Mouse (Mus musculus): ENCODE measurements at regions not wholly inside any gene's neighbourhood (a gene's known extent, or its start where the extent isn't known, plus 50 kb on each side); places are given as distances from the start of the nearest gene placed in this dataset.
"Not testable (repeated sequence)": the region's sequence is repeated elsewhere in the genome, so short reads cannot be mapped to it uniquely, and the experiment has no call there.

DNA sequence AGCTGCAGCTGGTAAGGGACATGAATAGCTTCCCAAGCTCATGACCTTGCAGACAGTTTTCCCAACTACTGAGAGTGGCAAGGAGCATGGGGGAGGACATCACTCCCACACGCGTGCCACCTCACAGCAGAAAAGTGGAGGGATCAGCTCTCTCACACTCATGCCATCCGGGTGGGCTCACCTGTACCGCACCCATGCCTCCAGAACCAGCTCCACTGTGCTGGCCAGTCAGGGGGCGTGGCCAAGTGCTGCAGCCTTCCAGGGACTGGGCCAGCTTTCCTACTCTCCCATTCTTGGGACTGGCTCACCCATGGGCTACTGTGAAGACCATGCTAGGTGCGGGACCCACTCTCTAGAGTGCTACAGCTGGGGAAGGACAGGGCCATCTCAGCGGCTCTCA lies 88.4 kb upstream of the Klf13 start:
- DNase-seq, result no peak

GRCm38 (mm10) chr7:64025155-64025554 lies 86.4 kb upstream of the Klf13 start:
- DNase-seq, result no peak

DNA sequence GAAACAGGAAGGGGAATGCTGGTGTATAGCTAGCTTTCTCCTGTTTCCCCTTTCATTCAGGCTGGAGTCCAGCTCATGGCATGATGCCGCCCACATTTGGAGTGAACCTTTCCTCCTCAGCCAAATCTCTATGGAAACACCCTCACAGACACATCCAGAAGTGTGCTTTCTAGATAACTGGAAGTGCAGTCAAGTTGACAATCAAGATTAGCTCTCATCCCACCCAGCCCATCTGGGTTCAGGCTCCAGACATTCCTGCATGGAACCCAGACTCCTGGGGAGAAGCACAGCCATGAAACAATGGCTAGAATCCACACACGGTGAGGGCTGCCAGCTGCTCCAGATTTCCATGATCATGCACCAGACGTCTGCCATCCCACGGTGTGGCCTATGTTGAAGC lies 85.5 kb upstream of the Klf13 start:
- DNase-seq, result peak; percentile 52

GRCm38 (mm10) chr7:64022711-64023468 lies 84.2 kb upstream of the Klf13 start:
- no peak for DNase-seq

GRCm38 (mm10) chr7:64021241-64022108 lies 82.8 kb upstream of the Klf13 start:
- peak; percentile 65 for DNase-seq

DNA sequence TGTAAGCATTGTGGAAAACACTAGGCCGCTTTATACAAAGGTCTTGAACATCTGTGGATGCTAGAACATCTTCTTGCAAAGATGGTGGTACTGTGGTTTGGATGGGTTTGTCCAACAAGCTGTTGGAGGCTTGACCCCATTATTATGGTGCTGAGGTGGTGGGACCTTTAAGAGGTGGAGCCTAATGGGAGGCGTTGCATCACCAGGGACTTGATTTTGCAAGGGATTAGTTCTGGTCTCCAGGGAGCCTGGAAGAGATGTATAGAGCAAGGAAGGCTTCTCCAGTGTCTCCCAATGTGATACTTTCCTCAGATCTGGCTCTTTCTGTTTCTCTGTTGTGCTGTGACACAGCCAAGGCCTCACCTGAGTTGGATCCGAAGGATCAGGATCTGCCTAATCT lies 79.4 kb upstream of the Klf13 start:
- DNase-seq, result no peak

DNA sequence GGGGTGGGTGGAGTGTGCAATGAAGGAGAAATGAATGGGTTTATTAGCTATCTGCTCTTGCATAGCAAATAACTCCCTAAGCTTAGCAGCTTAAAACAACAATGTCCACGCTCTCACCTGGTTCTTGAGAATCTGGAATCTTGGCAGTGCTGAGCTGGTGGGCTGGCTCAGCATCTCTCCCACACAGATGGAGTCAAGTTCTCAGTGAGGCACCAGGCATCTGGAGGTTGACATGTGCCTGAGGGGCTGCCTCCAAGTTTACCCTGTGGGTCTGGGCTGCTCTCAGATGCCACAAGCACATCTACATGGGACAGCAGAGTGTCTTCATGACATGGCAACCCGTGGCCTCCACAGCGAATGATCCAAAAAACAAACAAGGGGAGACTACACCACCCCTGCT lies 78.2 kb upstream of the Klf13 start:
- no peak for DNase-seq

GRCm38 (mm10) chr7:64015136-64015535 lies 76.4 kb upstream of the Klf13 start:
- not testable (repeated sequence) for DNase-seq

DNA sequence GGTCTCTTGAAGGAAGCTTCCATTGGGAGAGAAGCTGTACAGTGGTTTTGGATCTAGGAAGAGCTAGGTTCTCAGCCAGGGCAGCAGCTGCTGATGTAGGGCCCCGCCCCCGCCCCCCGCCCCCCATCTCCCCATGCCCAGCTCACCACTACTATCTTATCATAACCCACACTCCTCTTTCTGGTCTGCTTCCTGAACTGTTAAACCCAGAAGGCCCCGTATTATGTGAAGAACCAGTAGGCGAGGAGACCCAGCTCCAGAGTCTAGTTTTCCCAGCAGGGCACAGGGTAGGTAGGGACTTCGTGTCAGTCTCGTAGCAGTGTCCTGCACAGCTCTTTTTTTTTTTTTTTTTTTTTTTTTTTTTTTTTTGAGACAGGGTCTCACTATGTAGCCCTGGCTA lies 75.5 kb upstream of the Klf13 start:
- DNase-seq, result no peak

DNA sequence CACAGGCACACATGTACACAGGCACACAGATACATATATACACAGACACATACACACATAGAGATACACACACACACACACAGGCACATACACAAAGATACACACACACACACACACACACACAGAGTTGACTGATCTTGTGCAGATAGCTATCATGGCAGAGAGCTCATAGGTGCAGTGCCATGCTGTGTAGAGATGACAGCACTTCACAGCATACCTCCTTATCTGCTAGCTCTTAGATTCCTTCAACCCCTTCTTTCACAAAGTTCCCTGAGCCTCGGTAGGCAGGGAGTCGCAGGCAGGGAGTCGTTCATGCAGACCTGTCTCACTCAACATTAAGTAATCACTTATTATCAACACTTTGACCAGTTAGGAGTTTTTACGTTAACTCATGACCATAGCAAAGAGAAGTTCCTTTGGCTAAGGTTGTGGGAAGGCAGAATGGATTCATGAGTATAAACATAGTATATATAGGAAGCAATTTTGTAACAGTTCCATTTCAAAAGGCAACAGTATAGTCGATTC lies 74.4 kb upstream of the Klf13 start:
- no peak for DNase-seq

- no peak for DNase-seq
These were observed 73.5 kb upstream of the Klf13 start for GRCm38 (mm10) chr7:64012268-64012601.

GRCm38 (mm10) chr7:64011563-64012267 lies 73.0 kb upstream of the Klf13 start:
- DNase-seq, result peak; percentile 22

- no peak for DNase-seq
These were observed 71.9 kb upstream of the Klf13 start for GRCm38 (mm10) chr7:64010640-64011039.

DNA sequence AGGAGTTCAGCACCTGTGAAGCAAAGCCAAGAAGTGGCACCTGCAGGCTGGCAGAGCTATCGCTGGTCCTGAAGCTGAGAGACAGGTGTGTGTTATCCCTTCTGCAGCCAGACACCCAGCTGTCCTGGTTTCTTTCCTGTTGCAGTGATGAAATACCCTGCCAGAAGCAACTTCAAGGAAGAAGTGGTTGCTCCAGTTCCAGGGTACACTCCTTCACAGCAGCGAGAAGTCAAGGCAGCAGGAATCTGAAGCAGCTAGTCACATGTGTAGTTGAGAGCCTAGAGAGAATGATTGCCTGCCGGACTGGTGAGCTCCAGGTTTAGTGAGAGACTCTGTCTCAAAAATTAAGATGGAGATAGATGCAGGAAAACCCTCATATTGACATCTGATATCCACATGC lies 69.1 kb upstream of the Klf13 start:
- DNase-seq, result no peak

GRCm38 (mm10) chr7:64006935-64007334 lies 68.2 kb upstream of the Klf13 start:
- no peak for DNase-seq

- no peak for DNase-seq
These were observed 67.0 kb upstream of the Klf13 start for GRCm38 (mm10) chr7:64005765-64006164.

DNA sequence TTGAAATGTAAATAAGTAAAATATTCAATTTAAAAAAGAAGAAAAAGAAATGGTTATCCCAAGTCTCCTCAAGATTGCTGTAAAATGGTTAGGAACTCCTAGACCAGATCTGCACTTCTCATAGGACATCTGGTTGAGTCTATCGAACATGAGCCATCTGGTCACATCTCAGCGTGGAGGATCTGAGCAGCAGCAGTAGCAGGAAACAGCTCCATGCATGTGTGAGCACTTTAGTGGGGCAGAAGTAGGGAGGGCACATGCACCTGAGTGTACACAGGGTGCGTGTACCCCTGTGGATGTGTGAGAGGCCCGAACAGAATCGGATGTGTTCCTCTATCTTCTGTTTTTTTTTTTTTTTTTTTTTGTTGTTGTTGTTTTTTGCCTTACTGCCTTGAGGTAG lies 65.2 kb upstream of the Klf13 start:
- no peak for DNase-seq

DNA sequence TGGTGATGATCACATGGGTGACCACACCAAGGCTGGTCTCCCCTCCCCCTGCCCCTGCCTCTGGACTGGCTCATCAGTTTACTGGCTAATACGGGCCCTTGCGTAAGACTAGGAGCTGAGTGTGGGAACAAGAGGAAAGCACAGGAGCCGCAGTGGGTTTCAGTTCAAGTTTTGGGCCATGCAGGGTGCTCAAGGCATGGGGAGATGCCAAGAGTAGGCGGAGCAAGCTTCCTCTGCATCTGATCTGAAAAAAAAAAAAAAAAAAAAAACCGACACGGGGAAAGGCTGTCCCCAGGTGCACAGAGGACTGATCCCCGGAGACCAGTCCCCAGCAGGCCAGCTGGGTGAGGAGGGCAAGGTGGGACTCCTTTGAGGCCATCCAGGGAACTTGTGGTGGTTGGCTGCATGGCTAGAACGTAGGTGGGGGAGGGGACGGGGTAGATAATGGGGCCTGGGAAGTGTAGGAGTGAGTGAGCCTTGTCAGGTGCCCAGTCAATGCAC lies 62.9 kb upstream of the Klf13 start:
- DNase-seq, result no peak

DNA sequence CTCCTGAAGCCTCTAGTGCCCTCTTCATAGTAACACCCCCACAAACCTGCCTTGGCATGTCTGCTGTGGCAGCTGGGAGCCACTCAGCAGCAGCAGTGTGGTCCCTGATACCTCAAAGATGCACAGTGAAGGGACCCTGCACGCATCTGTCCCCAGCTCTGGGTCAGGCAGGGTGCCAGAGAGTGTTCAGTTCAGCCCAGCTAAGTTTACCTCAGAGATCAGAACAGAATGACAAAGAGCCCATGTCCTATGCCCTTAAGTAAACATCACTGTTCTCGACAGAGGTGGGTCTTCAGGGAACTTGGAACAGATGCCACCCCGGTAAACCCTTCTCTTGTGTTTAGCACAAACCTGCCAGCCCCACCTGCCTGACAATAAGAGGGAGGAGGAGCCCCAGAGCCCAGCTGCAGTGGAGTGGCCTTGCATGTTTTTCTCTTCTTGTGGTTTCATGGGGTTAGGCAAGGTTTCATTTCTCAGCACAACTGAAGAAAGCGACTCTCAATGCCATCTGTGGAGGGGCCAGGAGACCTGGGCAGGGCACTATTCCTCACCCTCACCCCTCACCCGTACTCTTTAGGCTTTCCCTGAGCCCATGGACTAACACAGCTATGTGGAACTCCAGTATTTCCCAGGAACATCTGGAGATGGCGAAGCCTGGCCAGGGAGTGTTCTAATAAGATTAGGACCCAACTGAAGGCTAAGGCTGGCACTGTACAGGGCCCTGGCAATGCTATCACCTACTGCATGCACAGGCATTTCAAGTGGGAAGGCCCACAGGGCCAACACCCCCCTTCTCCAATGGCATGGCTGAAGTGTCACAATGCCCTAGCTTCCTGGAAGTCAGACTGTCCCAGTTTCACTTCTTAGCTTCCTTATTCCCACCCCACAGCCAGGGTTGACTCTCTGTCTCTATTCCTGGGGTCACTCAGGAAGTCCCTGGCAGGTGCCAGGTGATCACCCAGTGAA lies 60.6 kb upstream of the Klf13 start:
- DNase-seq, result no peak

- DNase-seq, result no peak
These were observed 59.3 kb upstream of the Klf13 start for GRCm38 (mm10) chr7:63997997-63998396.

DNA sequence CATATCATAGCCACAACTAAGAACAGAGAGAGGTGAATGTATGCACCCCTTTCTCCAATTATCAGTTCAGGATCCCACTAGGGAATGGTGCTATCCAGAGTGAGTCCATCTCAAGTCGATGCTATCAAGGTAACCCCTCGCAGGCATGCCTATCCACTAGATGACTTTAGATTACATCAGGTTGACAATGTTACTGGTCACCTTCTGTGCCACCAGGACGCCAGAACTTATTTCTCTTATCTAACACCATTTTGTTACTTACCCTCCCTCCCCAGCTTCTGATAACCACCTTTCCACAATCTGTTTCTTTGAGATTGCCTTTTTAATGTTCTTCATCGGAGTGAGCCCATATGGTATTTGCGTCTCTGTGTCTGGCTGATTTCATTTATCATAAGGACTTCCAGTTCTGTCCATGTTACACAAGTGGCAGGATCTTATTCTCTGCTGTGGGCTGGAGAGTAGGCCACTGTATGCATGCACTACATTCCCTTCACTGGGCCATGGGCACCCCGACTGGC lies 57.9 kb upstream of the Klf13 start:
- DNase-seq, result no peak

Data from heart, postnatal 4 days (tissue).